Mouse (Mus musculus) liver, embryonic 14.5 days (tissue): Measurements from ENCODE around the gene Tbc1d10a. TPM values are rescaled to one million over a fixed set of nuclear protein-coding genes. Genes with fewer than 3 reads are reported as not detected.
A peak's percentile ranks its signal among the peaks of the same experiment; 100 is the strongest.

Experiments
- ATAC-seq: fragments of 200-750 bp; cut with Nextera tagmentation; 2 replicates; pipeline ENCODE4 v1.8.0; 2017; ENCODE audit warnings: moderate number of reproducible peaks, mild to moderate bottlenecking, moderate library complexity; ENCODE audit not compliant: insufficient read depth
- DNase-seq, 3 experiments: peaks; one replicate each; pipeline ENCODE4 v3.0.0-alpha.2; 2012 to 2013; ENCODE audit warnings: low read depth in 3 of 3, low spot score in 3 of 3
- H3K27ac ChIP-seq: fragments of 300-500 bp; sonication (generic); 2 replicates; pipeline ENCODE4 v1.5.1; 2014; ENCODE audit warnings: moderate library complexity, mild to moderate bottlenecking, control low read depth, inconsistent platforms
- H3K27me3 ChIP-seq: fragments of 300-500 bp; sonication (generic); 2 replicates; pipeline ENCODE4 v1.6.1; 2014; ENCODE audit warnings: mild to moderate bottlenecking, low read length, moderate library complexity; ENCODE audit not compliant: control insufficient read depth, insufficient read depth
- H3K36me3 ChIP-seq: fragments of 300-500 bp; sonication (generic); replicated peaks from 2 replicates; pipeline ENCODE4 v1.6.1; 2014; ENCODE audit warnings: low read depth; ENCODE audit not compliant: control insufficient read depth, insufficient read depth
- H3K4me1 ChIP-seq, 2 experiments: fragments of 200-500 bp in 1 of 2; fragments of 300-500 bp in 1 of 2; sonication (generic) in 1 of 2; replicated peaks; 2 replicates each; pipeline ENCODE4 v1.6.1; 2012 to 2014; ENCODE audit warnings: antibody characterized with exemption in 1 of 2, inconsistent platforms in 1 of 2, low read length in 1 of 2; ENCODE audit not compliant: control insufficient read depth in 2 of 2, insufficient read depth in 2 of 2
- H3K4me2 ChIP-seq: fragments of 300-500 bp; sonication (generic); 2 replicates; pipeline ENCODE4 v1.6.1; 2014; ENCODE audit warnings: low read depth, mild to moderate bottlenecking, control low read depth, moderate library complexity
- H3K4me3 ChIP-seq, 2 experiments: fragments of 200-500 bp in 1 of 2; fragments of 300-500 bp in 1 of 2; sonication (generic) in 1 of 2; 2 replicates each; pipeline ENCODE4 v1.5.1; 2012 to 2014; ENCODE audit warnings: low read depth in 2 of 2, low read length in 2 of 2, mild to moderate bottlenecking in 2 of 2, control low read depth in 1 of 2, inconsistent platforms in 1 of 2, moderate library complexity in 1 of 2; ENCODE audit not compliant: insufficient read depth in 1 of 2
- H3K9ac ChIP-seq: fragments of 300-500 bp; sonication (generic); replicated peaks from 2 replicates; pipeline ENCODE4 v1.6.1; 2014; ENCODE audit warnings: mild to moderate bottlenecking, control low read depth, moderate library complexity
- H3K9me3 ChIP-seq: fragments of 300-500 bp; sonication (generic); 2 replicates; pipeline ENCODE4 v1.6.1; 2016; ENCODE audit warnings: low read length, mixed read lengths; ENCODE audit not compliant: control insufficient read depth
- CTCF ChIP-seq: IDR thresholded peaks from 2 replicates; pipeline ENCODE4 v1.5.1; 2016; ENCODE audit warnings: antibody characterized with exemption, low read depth, control low read depth
- EP300 ChIP-seq: IDR thresholded peaks from 2 replicates; pipeline ENCODE4 v1.6.1; 2016; ENCODE audit warnings: antibody characterized with exemption, low read depth
- WGBS: fragments of 180-500 bp; shearing (Covaris S2); extraction: QIAGEN DNeasy Blood & Tissue Kit; methylation state at CpG from one replicate; pipeline ENCODE4 v1.1.7; 2014; ENCODE audit not compliant: insufficient replicate concordance; 5-methylcytosine and 5-hydroxymethylcytosine counted together
- polyA plus RNA-seq, 2 experiments: library from polyadenylated mRNA; depleted of rRNA in 1 of 2; stranded (reverse) in 1 of 2; unstranded in 1 of 2; fragments of >200 nt; fragmentation: Nextera tagmentation in 1 of 2; extraction: Ambion mirVana in 1 of 2; gene quantifications; 2 replicates each; pipeline versions ENCODE4 v1.2.1 to v1.2.3; 2012 to 2014

The Tbc1d10a gene
- polyA plus RNA-seq, 2 experiments = 2.6 to 6.2 TPM

DNA sequence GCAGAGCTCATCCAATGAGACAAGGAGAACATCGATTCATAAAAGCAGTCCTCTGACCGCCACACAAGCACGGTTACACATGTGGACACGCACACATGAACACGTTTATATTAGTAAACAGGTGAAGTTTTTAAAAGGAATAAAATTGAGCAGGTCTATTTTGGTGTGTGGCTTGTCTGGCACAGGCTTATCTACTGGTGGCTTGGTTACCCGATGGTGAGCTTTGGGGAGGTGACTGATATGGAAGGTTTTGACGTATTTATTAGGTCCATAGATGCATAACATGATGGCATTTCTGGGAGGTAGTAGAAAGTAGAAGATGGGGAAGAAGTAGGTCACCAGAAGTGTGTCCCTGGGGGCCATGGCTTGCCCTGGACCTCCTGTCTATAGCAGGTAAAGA is 32.9 kb upstream of the Tbc1d10a start:
- H3K9me3 ChIP-seq = no peaks in the 10 kb centered on the region
- TF ChIP-seq EP300 (no peak), CTCF (no peak)
- H3K4me2 ChIP-seq = no peak overlapping the region
- ATAC-seq (no peak), DNase-seq (no peak)
- H3K9ac ChIP-seq = no peak overlapping the region
- H3K36me3 ChIP-seq = no peaks in the 10 kb centered on the region
- H3K4me3 ChIP-seq = no peak overlapping the region
- 62% methylated on average over 7 of the region's 7 CpGs for WGBS
- no peaks in the 10 kb centered on the region for H3K27me3 ChIP-seq
- H3K4me1 ChIP-seq = no peaks in the 10 kb centered on the region; a peak in 1 of 4 replicates
- no peak overlapping the region for H3K27ac ChIP-seq

DNA sequence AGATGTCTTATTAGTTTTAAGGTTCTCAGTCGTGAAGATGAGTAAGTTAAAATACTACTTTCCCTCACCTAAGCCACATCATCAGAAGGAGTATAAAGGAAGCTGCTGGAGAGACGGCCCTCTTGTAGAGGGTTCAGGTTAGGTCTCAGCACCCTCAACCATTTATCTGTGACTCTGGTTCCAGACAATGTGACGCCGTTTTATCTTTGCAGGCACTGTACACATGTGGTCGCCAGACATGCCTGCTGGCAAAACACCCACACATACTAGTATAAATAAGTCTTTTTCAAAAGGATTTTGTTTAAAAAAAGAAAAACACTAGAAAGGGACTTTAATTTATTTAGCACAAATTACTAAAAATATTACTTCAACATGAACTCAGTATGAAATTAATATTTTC is 30.9 kb upstream of the Tbc1d10a start:
- Histone ChIP-seq H3K4me3 (no peak overlapping the region), H3K27ac (no peak overlapping the region), H3K36me3 (no peaks in the 10 kb centered on the region), H3K4me1 (peaks cover 5% of the 10 kb centered on the region in 2 experiments; a peak in 3 of 4 replicates), H3K9ac (no peak overlapping the region), H3K4me2 (no peak overlapping the region), H3K9me3 (no peaks in the 10 kb centered on the region), H3K27me3 (no peaks in the 10 kb centered on the region)
- 25% methylated on average over 5 of the region's 5 CpGs for WGBS
- ATAC-seq (no peak), DNase-seq (peak in 1 of 3 experiments; percentile 22)
- TF ChIP-seq EP300 (0 out of 2 replicates have a peak, but pooled peaks have one; percentile 27), CTCF (no peak)

DNA sequence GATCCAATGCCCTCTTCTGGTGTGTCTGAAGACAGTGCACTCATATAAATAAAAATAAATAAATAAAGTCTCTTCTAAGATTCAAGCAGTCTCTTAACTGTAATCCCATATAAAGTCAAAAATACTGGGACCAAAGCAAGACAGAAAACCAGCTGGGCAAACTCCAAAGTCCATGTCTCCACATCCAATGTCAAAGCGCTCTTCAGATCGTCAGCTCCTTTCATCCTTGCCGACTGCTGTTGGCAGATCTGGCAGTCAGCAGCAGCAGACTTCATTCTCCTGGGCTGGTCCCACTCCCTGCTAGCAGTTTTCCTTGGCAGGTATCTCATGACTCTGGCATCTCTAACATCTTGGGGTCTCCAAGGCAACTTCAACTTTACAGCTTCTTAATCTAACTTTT is 27.9 kb upstream of the Tbc1d10a start:
- H3K9ac ChIP-seq = no peak overlapping the region
- WGBS = 78% methylated on average over 3 of the region's 3 CpGs
- DNase-seq (no peak), ATAC-seq (no peak)
- H3K4me3 ChIP-seq = no peak overlapping the region
- H3K4me1 ChIP-seq = peaks cover 11 to 21% of the 10 kb centered on the region in 2 experiments
- no peaks in the 10 kb centered on the region for H3K27me3 ChIP-seq
- no peak overlapping the region for H3K4me2 ChIP-seq
- H3K9me3 ChIP-seq = no peaks in the 10 kb centered on the region
- peaks cover 22% of the 10 kb centered on the region for H3K36me3 ChIP-seq
- TF ChIP-seq CTCF (no peak), EP300 (no peak)
- H3K27ac ChIP-seq = no peak overlapping the region

DNA sequence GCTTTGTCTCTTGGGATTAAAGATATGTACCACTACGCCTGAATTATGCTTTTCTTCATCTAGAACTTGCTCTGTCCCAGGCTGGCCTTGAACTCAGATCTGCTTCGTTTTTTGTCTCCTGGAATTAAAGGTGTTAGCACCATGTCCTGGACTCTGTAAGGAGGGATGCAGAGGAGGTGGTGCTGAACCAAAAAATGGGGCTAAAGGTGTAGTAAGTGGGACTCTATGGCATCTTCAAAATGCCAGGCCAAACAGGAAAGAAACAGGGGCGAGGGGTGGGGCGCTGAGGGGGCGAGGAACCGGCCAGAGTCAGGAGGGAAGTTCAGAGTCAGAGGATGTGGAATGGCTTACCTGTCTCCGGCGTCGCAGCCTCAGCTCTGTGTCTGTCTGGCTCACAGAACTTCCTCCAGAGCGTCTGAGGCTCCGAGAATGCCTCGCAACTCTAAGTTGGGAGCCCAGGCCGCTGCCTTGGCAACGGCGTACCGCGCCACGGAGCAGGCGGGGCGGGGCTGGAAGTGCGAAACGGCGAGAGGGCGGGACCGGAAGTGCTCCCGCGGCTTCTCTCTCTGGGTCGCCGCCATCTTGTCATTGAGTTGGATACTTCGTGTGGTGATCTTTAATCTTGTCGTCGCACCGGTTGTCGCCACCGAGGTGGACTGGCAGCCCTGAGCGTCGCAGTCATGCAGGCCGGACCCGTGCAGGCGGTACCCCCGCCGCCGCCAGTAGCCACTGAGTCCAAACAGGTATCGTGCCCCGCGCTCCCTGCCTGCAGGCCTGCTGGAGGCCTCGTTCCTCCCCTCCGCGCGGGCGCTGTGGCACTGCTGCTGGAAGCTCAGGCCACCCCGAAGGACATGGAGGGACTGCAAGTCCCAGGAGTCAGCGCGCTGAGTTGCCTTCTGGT is 26.5 kb upstream of the Tbc1d10a start, which contains the start of the genes Ccdc157 and Sf3a1:
Gene Ccdc157 (minus strand): TSS at position 486 of the 901 bp plus-strand sequence.
Gene Sf3a1 (plus strand): TSS at position 543 of the 901 bp plus-strand sequence.
- ATAC-seq (peak; percentile 95), DNase-seq (peak; percentile 82 to 83 (median 82))
- Histone ChIP-seq H3K27ac (peak within 1 kb of the TSS; percentile 49), H3K9me3 (no peaks in the 10 kb centered on the region), H3K4me1 (peaks cover 11 to 21% of the 10 kb centered on the region in 2 experiments), H3K4me2 (peak within 1 kb of the TSS; percentile 89), H3K9ac (peak within 1 kb of the TSS; percentile 83), H3K36me3 (peaks cover 36% of the 10 kb centered on the region), H3K27me3 (no peaks in the 10 kb centered on the region), H3K4me3 (peak within 1 kb of the TSS; percentile 73 to 87)
- 1% methylated on average over 54 of the region's 54 CpGs for WGBS
- TF ChIP-seq CTCF (peak; percentile 39), EP300 (no peak)
